Mouse (Mus musculus): ENCODE data around the gene Ralgapa2.

Gene Ralgapa2

DNA sequence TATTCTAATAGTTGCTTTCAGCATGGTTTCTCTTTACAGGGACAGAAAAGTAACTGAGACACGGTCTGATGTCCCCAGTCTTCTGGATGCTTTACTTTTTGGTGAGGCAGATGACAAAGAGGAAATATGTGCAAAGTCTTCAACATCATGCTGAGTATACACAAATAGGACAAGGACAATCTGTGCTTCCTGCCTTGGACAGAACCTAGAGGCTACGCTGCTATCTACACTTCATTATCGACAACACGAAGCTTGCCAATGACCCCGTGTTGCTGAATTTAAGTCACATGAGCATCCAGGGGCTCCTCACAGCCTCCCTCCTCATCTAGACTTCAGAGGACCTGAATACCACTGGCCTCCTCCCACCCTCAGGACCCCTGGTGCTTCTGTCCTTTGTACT is 161.9 kb downstream of the Ralgapa2 start:
- DNase-seq, result no peak

DNA sequence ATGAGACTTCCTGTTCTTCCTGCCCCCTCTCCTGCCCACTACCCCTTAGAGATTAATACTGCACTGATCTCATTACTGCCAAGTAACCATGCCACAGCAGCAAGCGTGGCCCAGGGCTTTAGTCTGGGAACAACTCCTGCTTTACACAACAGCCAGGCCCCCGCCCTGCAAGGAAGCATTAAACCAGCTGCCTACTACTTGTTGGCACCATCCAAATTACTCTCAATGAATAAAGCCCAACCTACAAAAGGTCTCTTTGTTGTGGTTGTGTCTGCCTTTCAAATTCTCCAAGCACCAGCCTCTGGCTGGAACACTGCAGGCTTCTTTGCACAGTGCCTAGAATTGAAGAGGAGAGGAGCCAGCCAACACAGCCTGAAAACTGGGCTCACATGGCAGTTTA is 164.2 kb downstream of the Ralgapa2 start:
- DNase-seq, result no peak

GRCm38 (mm10) chr2:146340090-146340489 is 172.1 kb downstream of the Ralgapa2 start:
- no peak for DNase-seq

DNA sequence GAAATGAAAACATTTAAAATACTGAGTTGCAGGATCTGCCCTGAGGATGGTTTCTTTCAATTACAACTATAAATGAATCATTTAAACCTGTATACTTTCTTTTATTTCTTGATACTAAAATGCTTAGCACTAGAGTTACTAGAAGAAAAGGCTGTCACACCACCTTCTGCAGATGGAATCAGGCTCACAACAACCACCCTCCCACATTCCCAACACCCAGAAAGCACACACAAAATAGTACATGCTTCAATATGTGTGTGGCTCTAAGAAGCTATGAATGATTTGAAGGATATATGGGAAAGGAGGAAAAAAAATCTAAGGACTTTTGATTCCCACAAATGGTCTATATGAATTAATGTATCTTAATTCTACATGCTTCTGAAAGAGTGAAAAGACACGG is 174.6 kb downstream of the Ralgapa2 start:
- no peak for DNase-seq

GRCm38 (mm10) chr2:146331894-146332476 is 180.2 kb downstream of the Ralgapa2 start:
- no peak for DNase-seq

GRCm38 (mm10) chr2:146330772-146331281 is 181.3 kb downstream of the Ralgapa2 start:
- no peak for DNase-seq

DNA sequence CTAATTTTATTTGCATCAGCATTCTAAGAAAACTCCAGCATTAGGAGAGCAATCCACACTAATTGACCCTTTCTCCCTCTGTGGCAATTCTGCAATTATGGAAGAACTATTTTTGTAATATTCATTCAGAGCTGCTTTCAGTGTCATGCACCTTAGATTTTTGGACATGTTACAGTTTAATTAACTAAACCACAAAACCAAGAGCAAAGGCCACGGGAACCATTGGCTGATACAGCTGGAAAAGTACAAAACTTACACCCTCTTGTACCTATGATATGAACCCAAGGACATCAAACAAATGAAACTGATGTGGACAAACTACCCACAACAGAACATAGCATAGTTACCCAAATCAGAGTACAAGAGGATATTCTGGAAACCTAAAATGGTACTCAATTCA is 182.0 kb downstream of the Ralgapa2 start:
- DNase-seq, result no peak

DNA sequence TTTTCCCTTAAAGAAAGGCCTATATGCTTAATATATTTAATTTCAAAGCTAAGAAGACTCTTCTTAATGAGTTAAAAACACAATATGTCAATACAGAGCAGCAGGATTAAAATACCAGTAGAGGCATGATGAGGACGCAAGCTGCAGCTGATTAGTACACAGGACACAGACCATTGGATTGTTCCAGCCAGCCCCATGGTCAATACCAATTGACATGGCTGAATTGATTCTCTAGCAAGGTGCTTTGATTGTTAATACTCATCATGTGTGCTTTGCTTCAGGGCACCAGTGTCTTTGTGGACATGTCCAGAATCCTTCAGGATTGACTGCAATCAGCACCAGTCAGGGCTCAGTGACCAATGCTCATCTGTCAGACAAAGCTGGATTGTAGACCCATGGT is 185.5 kb downstream of the Ralgapa2 start:
- no peak for DNase-seq

DNA sequence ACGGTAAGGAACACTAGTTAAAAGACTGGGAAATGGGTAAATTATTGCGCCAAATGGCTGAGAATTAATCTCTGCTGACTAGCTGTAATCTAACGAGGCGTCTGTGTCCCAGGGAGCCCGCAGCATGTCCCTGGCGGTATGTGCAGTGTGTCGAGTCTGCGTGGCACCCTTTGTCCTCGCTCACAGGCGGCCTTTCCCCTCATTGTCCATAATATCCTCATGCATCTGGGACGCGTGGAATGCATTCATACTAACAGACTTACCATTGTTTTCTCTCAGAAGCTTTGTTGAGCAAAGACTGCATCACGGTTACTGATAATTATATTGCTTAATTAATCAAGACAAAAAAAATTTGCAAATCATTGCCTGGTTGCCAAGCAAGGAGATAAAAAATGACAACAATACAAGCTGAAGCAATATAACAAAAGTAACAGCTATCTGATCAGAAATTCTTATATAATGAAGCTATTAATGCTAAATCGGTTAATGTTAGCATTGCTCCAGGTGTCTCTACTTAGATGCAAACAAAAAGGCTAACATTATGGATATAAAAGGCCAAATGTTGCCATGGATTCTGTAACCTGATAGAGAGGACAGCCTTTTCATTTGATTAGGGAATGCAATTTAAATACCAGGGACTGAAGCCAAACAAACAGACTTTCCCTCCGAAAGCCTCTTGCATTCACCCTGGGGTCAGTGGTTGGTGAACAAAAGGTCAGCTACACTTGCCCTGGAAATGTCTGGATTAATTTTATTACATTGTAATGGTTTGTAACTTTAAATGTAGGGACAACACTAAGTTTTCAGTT is 187.0 kb downstream of the Ralgapa2 start:
- DNase-seq, result no peak

GRCm38 (mm10) chr2:146324140-146324906 is 187.8 kb downstream of the Ralgapa2 start:
- DNase-seq, result no peak

DNA sequence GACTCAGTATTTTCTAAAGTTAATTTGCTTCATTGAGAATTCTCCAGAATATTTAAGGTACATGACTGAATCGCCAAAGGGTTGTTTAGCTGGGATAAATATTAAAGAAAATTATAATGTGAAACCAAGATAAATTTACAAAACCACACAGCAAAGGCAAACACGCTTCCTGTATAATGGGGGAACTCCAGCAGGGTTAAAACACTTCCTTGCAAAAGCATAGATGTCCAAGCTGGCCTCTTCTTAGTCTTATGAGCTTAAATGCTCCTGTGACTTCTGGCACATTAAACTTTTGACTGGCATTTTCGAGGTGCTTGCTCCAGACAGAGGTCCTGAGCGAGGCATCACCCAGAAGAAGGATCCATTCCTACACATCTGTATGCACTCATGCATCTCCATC is 188.6 kb downstream of the Ralgapa2 start:
- no peak for DNase-seq

- no peak for DNase-seq
Observed at GRCm38 (mm10) chr2:146322770-146323169, 189.4 kb downstream of the Ralgapa2 start.

DNA sequence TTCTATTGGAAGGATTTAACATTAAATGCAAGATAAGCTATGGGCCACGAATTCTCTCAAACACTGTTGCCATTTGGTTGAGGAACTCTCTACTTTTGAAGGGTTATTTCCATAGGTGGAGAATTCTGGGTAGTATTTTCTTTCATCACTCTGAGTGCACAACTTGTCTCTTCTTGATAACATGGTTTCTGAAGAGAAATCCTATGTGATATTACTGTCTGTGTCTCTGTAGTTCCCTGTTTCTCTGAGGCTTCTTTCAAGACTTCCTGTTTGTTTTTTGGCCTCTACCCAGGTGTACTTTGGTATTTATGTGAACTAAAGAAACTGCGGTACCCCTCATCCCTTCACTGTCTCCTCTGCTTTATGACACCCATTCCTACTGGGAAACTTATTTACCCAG is 190.1 kb downstream of the Ralgapa2 start:
- no peak for DNase-seq

- no peak for DNase-seq
Observed at GRCm38 (mm10) chr2:146320666-146321065, 191.5 kb downstream of the Ralgapa2 start.

DNA sequence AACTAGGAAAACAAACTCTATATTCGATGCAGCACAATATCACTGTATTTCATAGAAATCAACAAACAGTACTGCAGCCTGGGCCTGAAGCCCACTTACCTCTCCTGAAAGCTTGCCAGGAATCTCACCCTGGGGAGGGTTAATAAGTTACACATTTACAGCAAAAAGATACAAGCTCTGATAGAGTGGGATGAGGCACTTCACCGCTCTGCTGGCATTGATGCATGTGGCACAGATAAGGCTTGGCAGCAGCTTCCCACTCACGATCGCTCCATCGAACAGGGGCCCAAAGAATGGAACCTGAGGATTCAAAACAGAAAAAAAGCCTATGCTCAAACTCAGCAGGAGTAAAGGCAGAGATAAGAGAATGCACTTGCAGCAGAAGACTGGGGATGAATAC is 197.4 kb downstream of the Ralgapa2 start:
- no peak for DNase-seq

GRCm38 (mm10) chr2:146313811-146314210 is 198.3 kb downstream of the Ralgapa2 start:
- DNase-seq, result no peak

GRCm38 (mm10) chr2:146310760-146311159 is 201.4 kb downstream of the Ralgapa2 start:
- DNase-seq, result no peak

DNA sequence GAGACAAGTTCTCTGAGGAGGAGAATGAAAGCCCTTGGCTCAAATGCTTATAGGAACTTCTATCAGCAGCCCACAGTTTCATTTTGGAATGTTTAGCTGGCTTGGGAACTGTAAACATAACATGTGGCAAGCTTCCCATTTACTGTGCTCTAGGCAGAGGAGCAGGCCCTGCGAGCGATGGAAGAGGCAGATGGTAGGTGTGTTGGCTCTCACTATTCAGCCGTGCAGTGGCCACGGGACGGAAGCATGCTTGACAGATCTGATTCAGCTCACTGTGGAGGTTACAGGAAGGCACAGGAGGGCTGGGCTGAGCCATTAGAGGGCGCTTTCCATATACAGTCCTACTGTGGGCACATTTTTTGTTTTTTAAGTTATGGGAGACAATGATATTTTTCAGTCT is 201.9 kb downstream of the Ralgapa2 start:
- DNase-seq, result no peak

GRCm38 (mm10) chr2:146309413-146309812 is 202.7 kb downstream of the Ralgapa2 start:
- no peak for DNase-seq

- DNase-seq, result no peak
Observed at GRCm38 (mm10) chr2:146307060-146307459, 205.1 kb downstream of the Ralgapa2 start.

- no peak for DNase-seq
Observed at GRCm38 (mm10) chr2:146302094-146302699, 209.9 kb downstream of the Ralgapa2 start.

DNA sequence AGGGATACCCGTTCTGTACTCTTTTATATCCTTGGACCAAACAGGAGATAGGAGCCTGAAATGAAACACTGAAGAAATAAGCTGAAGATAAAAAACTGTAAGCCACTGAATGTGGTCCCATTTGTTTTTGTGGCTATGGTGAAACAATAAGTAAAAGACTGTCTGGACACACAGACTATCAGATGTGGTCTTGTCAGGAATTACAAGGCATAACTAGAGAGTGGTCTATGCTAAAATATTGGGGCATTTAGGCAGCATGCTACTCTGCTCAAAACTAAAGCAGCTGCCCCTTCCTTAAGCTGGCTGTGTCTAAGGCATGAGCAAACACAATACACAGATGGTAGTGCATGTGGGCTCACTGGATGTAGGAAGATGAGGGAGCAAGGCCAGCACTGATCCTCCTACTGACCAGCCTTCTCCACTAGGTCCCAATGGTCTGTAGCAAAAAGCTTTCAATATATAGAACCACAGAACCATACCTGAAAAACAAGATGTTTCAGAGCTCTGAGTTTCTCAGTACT is 211.6 kb downstream of the Ralgapa2 start:
- DNase-seq, result no peak

Measured in thymus, postnatal 25 days (tissue).